Mouse (Mus musculus) lung, postnatal 14 days (tissue): ENCODE results near the gene Aox2.

Experiments
- DNase-seq: peaks from one replicate; pipeline ENCODE4 v3.0.0; 2021

The Aox2 gene

GRCm38 (mm10) chr1:58289863-58290469 lies 11.8 kb downstream of the Aox2 start:
- no peak for DNase-seq

GRCm38 (mm10) chr1:58291394-58292300 lies 13.5 kb downstream of the Aox2 start:
- peak; percentile 18 for DNase-seq

GRCm38 (mm10) chr1:58294730-58295129 lies 16.6 kb downstream of the Aox2 start:
- DNase-seq = no peak

- peak; percentile 81 for DNase-seq
Observed at GRCm38 (mm10) chr1:58296278-58296677, 18.2 kb downstream of the Aox2 start.

GRCm38 (mm10) chr1:58296821-58297220 lies 18.7 kb downstream of the Aox2 start:
- no peak for DNase-seq

- DNase-seq = no peak
Observed at GRCm38 (mm10) chr1:58298347-58298746, 20.2 kb downstream of the Aox2 start.

GRCm38 (mm10) chr1:58301073-58301472 lies 22.9 kb downstream of the Aox2 start:
- DNase-seq = no peak

GRCm38 (mm10) chr1:58302015-58302414 lies 23.9 kb downstream of the Aox2 start:
- no peak for DNase-seq

GRCm38 (mm10) chr1:58303009-58303408 lies 24.9 kb downstream of the Aox2 start:
- no peak for DNase-seq

- DNase-seq = no peak
Observed at GRCm38 (mm10) chr1:58303726-58304125, 25.6 kb downstream of the Aox2 start.

- DNase-seq = no peak
Observed at GRCm38 (mm10) chr1:58304296-58304695, 26.2 kb downstream of the Aox2 start.

GRCm38 (mm10) chr1:58307181-58307580 lies 29.1 kb downstream of the Aox2 start:
- DNase-seq = no peak

- DNase-seq = no peak
Observed at GRCm38 (mm10) chr1:58308594-58308993, 30.5 kb downstream of the Aox2 start.

- DNase-seq = no peak
Observed at GRCm38 (mm10) chr1:58309853-58310252, 31.7 kb downstream of the Aox2 start.

- no peak for DNase-seq
Observed at GRCm38 (mm10) chr1:58311221-58311864, 33.2 kb downstream of the Aox2 start.

- no peak for DNase-seq
Observed at GRCm38 (mm10) chr1:58313173-58313572, 35.0 kb downstream of the Aox2 start.

GRCm38 (mm10) chr1:58315532-58315931 lies 37.4 kb downstream of the Aox2 start:
- no peak for DNase-seq

GRCm38 (mm10) chr1:58333222-58333621 lies 55.1 kb downstream of the Aox2 start:
- DNase-seq = no peak

GRCm38 (mm10) chr1:58339901-58340300 lies 61.8 kb downstream of the Aox2 start:
- no peak for DNase-seq

- DNase-seq = no peak
Observed at GRCm38 (mm10) chr1:58341576-58341975, 63.5 kb downstream of the Aox2 start.

- no peak for DNase-seq
Observed at GRCm38 (mm10) chr1:58343861-58344260, 65.7 kb downstream of the Aox2 start.

- no peak for DNase-seq
Observed at GRCm38 (mm10) chr1:58344570-58344969, 66.4 kb downstream of the Aox2 start.

- DNase-seq = no peak
Observed at GRCm38 (mm10) chr1:58346159-58346558, 68.0 kb downstream of the Aox2 start.

GRCm38 (mm10) chr1:58348712-58349111 lies 70.6 kb downstream of the Aox2 start:
- DNase-seq = no peak
